Mouse (Mus musculus): ENCODE results near the gene Pdzrn3.

DNA sequence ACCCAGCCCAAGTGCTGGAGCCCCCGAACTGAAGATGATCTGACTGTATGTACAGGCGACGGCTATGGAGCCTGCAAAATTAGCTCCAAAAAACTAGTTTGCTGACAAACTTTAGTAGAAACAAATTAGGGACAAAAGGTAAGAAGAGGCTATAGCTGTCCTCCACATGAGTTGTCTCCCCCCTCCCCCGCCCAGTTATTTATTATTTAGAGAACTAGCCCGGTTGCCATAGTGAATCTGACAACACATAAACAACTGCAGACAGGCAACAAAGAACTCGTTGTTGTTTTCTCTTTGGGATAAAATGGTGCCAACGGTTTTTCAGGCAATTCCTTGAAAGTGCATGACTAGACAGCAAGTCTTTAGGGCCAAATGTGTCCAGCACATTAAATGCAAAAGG lies 7.3 kb upstream of the Pdzrn3 start:
- TF ChIP-seq POLR2A (IDR thresholded peaks at IDR 0.05; ENCODE audit: insufficient read length, low read depth) (no peak), USF1 (IDR thresholded peaks at IDR 0.05; ENCODE audit: low read depth) (no peak), CEBPB (IDR thresholded peaks at IDR 0.05; ENCODE audit: insufficient read depth, poor library complexity, severe bottlenecking) (no peak), TCF12 (IDR thresholded peaks at IDR 0.05; ENCODE audit: insufficient read depth, poor library complexity, severe bottlenecking) (no peak), MYOG (IDR thresholded peaks at IDR 0.05; ENCODE audit: control insufficient read depth in 1 of 3, insufficient read depth in 1 of 3, insufficient read length in 2 of 3, low read depth in 2 of 3) (no peak), TCF3 (IDR thresholded peaks at IDR 0.05; ENCODE audit: insufficient read length, low read depth) (no peak), E2F4 (IDR thresholded peaks at IDR 0.05; ENCODE audit: insufficient read depth) (no peak), POLR2AphosphoS2 (IDR thresholded peaks at IDR 0.05; ENCODE audit: insufficient read length, low read depth) (no peak), MAX (IDR thresholded peaks at IDR 0.05; ENCODE audit: low read depth) (no peak), SRF (IDR thresholded peaks at IDR 0.05; ENCODE audit: control insufficient read depth, insufficient read length, low read depth) (no peak), REST (IDR thresholded peaks at IDR 0.05; ENCODE audit: insufficient read depth, insufficient read length) (no peak), MYOD1 (IDR thresholded peaks at IDR 0.05; ENCODE audit: control insufficient read depth in 1 of 3, insufficient read length in 2 of 3, low read depth in 2 of 3) (no peak)
